Mouse (Mus musculus): ENCODE results near the gene Pim2. TPM values are rescaled to one million over a fixed set of nuclear protein-coding genes. Genes with fewer than 3 reads are reported as not detected.

The Pim2 gene
- 3.5 TPM in 2 replicates for polyA plus RNA-seq (2015; fragmentation: Nextera tagmentation; extraction: Ambion mirVana)

- Histone ChIP-seq H3K9me3 (replicated peaks) (no peaks in the 10 kb centered on the region), H3K4me1 (replicated peaks) (peaks cover 26% of the 10 kb centered on the region), H3K36me3 (replicated peaks) (peaks cover 30% of the 10 kb centered on the region), H3K4me2 (peak within 1 kb of the TSS; percentile 82), H3K9ac (peak within 1 kb of the TSS; percentile 32; the same call in 1 of the 2 replicates), H3K27ac (replicated peaks) (no peak within 1 kb of the TSS), H3K4me3 (replicated peaks) (peak within 1 kb of the TSS; percentile 55), H3K27me3 (peaks cover 4% of the 10 kb centered on the region; the same call in 1 of the 2 replicates)
- peak; percentile 95 for ATAC-seq (ENCODE audit: insufficient read depth)
- WGBS (ENCODE audit: insufficient replicate concordance) = 13% methylated on average over 36 of the region's 38 CpGs
These were observed at the start of gene Pim2 for GRCm38 (mm10) chrX:7878007-7878419. TSS of gene Pim2 (plus strand) at chrX:7878262.

GRCm38 (mm10) chrX:7837146-7837545 is 40.9 kb upstream of the Pim2 start:
- Histone ChIP-seq H3K36me3 (replicated peaks) (no peaks in the 10 kb centered on the region), H3K9me3 (replicated peaks) (no peaks in the 10 kb centered on the region), H3K9ac (peak overlapping the region; percentile 39; the same call in 1 of the 2 replicates), H3K27me3 (no peaks in the 10 kb centered on the region), H3K4me1 (replicated peaks) (peaks cover 68% of the 10 kb centered on the region), H3K4me3 (replicated peaks) (peak overlapping the region; percentile 22; the same call in 1 of the 2 replicates), H3K4me2 (peak overlapping the region; percentile 55), H3K27ac (replicated peaks) (peak overlapping the region; percentile 95)
- WGBS (ENCODE audit: insufficient replicate concordance) = 44% methylated on average over 1 of the region's 1 CpGs
- ATAC-seq (ENCODE audit: insufficient read depth) = peak; percentile 57

GRCm38 (mm10) chrX:7840842-7841162 is 37.3 kb upstream of the Pim2 start:
- Histone ChIP-seq H3K27ac (replicated peaks) (peak overlapping the region; percentile 84), H3K27me3 (no peaks in the 10 kb centered on the region), H3K4me2 (peak overlapping the region; percentile 60), H3K4me1 (replicated peaks) (peaks cover 70% of the 10 kb centered on the region), H3K36me3 (replicated peaks) (peaks cover 19% of the 10 kb centered on the region; the same call in 1 of the 2 replicates), H3K9ac (no peak overlapping the region; the same call in 1 of the 2 replicates), H3K4me3 (replicated peaks) (peak overlapping the region; percentile 81), H3K9me3 (replicated peaks) (no peaks in the 10 kb centered on the region)
- WGBS (ENCODE audit: insufficient replicate concordance) = 17% methylated on average over 7 of the region's 7 CpGs
- no peak for ATAC-seq (ENCODE audit: insufficient read depth)

- Histone ChIP-seq H3K27ac (replicated peaks) (peak within 1 kb of the TSS; percentile 96), H3K9ac (peak within 1 kb of the TSS; percentile 88), H3K4me2 (peak within 1 kb of the TSS; percentile 65), H3K27me3 (no peaks in the 10 kb centered on the region), H3K9me3 (replicated peaks) (no peaks in the 10 kb centered on the region), H3K4me1 (replicated peaks) (peaks cover 70% of the 10 kb centered on the region), H3K36me3 (replicated peaks) (peaks cover 26% of the 10 kb centered on the region), H3K4me3 (replicated peaks) (peak within 1 kb of the TSS; percentile 81)
- ATAC-seq (ENCODE audit: insufficient read depth) = peak; percentile 91
- 14% methylated on average over 74 of the region's 74 CpGs for WGBS (ENCODE audit: insufficient replicate concordance)
These were observed 36.6 kb upstream of the Pim2 start, which contains the start of gene Otud5 for GRCm38 (mm10) chrX:7841163-7842162. TSS of gene Otud5 (plus strand) at chrX:7841364.

GRCm38 (mm10) chrX:7842318-7842717 is 35.7 kb upstream of the Pim2 start:
- Histone ChIP-seq H3K4me3 (replicated peaks) (peak overlapping the region; percentile 81), H3K4me1 (replicated peaks) (peaks cover 62% of the 10 kb centered on the region), H3K4me2 (peak overlapping the region; percentile 65), H3K36me3 (replicated peaks) (peaks cover 33% of the 10 kb centered on the region), H3K9me3 (replicated peaks) (no peaks in the 10 kb centered on the region), H3K27me3 (no peaks in the 10 kb centered on the region), H3K9ac (peak overlapping the region; percentile 88), H3K27ac (replicated peaks) (peak overlapping the region; percentile 96)
- 25% methylated on average over 42 of the region's 42 CpGs for WGBS (ENCODE audit: insufficient replicate concordance)
- ATAC-seq (ENCODE audit: insufficient read depth) = no peak

- H3K9me3 ChIP-seq (replicated peaks) = no peaks in the 10 kb centered on the region
- WGBS (ENCODE audit: insufficient replicate concordance) = 67% methylated on average over 2 of the region's 2 CpGs
- no peak for ATAC-seq (ENCODE audit: insufficient read depth)
- peaks cover 30% of the 10 kb centered on the region for H3K4me1 ChIP-seq (replicated peaks)
- H3K27me3 ChIP-seq = no peaks in the 10 kb centered on the region
- H3K4me3 ChIP-seq (replicated peaks) = no peak overlapping the region
- no peak overlapping the region for H3K27ac ChIP-seq (replicated peaks)
- no peak overlapping the region for H3K9ac ChIP-seq
- H3K36me3 ChIP-seq (replicated peaks) = peaks cover 72% of the 10 kb centered on the region
- no peak overlapping the region for H3K4me2 ChIP-seq
These were observed 30.2 kb upstream of the Pim2 start for GRCm38 (mm10) chrX:7847845-7848244.

GRCm38 (mm10) chrX:7854578-7854977 is 23.5 kb upstream of the Pim2 start:
- no peak for ATAC-seq (ENCODE audit: insufficient read depth)
- no peak overlapping the region for H3K9ac ChIP-seq
- H3K4me3 ChIP-seq (replicated peaks) = no peak overlapping the region
- 14% methylated on average over 2 of the region's 2 CpGs for whole genome bisulfite sequencing (ENCODE audit: insufficient replicate concordance)
- peaks cover 66% of the 10 kb centered on the region for H3K36me3 ChIP-seq (replicated peaks)
- H3K27me3 ChIP-seq = no peaks in the 10 kb centered on the region
- H3K9me3 ChIP-seq (replicated peaks) = no peaks in the 10 kb centered on the region
- H3K4me2 ChIP-seq = no peak overlapping the region
- no peak overlapping the region for H3K27ac ChIP-seq (replicated peaks)
- peaks cover 10% of the 10 kb centered on the region for H3K4me1 ChIP-seq (replicated peaks)

GRCm38 (mm10) chrX:7859191-7859753 is 18.8 kb upstream of the Pim2 start:
- peaks cover 52% of the 10 kb centered on the region for H3K36me3 ChIP-seq (replicated peaks)
- peak; percentile 63 for ATAC-seq (ENCODE audit: insufficient read depth)
- H3K4me2 ChIP-seq = no peak overlapping the region
- H3K9me3 ChIP-seq (replicated peaks) = no peaks in the 10 kb centered on the region
- peaks cover 29% of the 10 kb centered on the region for H3K4me1 ChIP-seq (replicated peaks)
- H3K4me3 ChIP-seq (replicated peaks) = no peak overlapping the region
- no peak overlapping the region for H3K27ac ChIP-seq (replicated peaks)
- no peak overlapping the region for H3K9ac ChIP-seq
- H3K27me3 ChIP-seq = no peaks in the 10 kb centered on the region
- WGBS (ENCODE audit: insufficient replicate concordance) = 37% methylated on average over 3 of the region's 3 CpGs

GRCm38 (mm10) chrX:7863181-7863580 is 14.9 kb upstream of the Pim2 start:
- H3K27ac ChIP-seq (replicated peaks) = no peak overlapping the region
- no peak overlapping the region for H3K9ac ChIP-seq
- H3K4me3 ChIP-seq (replicated peaks) = no peak overlapping the region
- H3K4me2 ChIP-seq = no peak overlapping the region
- WGBS (ENCODE audit: insufficient replicate concordance) = 57% methylated on average over 1 of the region's 1 CpGs
- no peaks in the 10 kb centered on the region for H3K27me3 ChIP-seq
- peaks cover 50% of the 10 kb centered on the region for H3K36me3 ChIP-seq (replicated peaks)
- H3K9me3 ChIP-seq (replicated peaks) = no peaks in the 10 kb centered on the region
- no peak for ATAC-seq (ENCODE audit: insufficient read depth)
- peaks cover 37% of the 10 kb centered on the region for H3K4me1 ChIP-seq (replicated peaks)

- Histone ChIP-seq H3K27me3 (no peaks in the 10 kb centered on the region), H3K36me3 (replicated peaks) (peaks cover 51% of the 10 kb centered on the region), H3K27ac (replicated peaks) (no peak overlapping the region), H3K4me2 (no peak overlapping the region), H3K9me3 (replicated peaks) (no peaks in the 10 kb centered on the region), H3K9ac (no peak overlapping the region), H3K4me1 (replicated peaks) (peaks cover 27% of the 10 kb centered on the region), H3K4me3 (replicated peaks) (no peak overlapping the region)
- no peak for ATAC-seq (ENCODE audit: insufficient read depth)
- WGBS (ENCODE audit: insufficient replicate concordance) = 45% methylated on average over 3 of the region's 3 CpGs
These were observed 13.5 kb upstream of the Pim2 start for GRCm38 (mm10) chrX:7864551-7864950.

- WGBS (ENCODE audit: insufficient replicate concordance) = 43% methylated on average over 2 of the region's 2 CpGs
- Histone ChIP-seq H3K27ac (replicated peaks) (no peak overlapping the region), H3K9ac (no peak overlapping the region), H3K36me3 (replicated peaks) (peaks cover 55% of the 10 kb centered on the region), H3K4me2 (no peak overlapping the region), H3K4me3 (replicated peaks) (no peak overlapping the region), H3K27me3 (no peaks in the 10 kb centered on the region), H3K4me1 (replicated peaks) (peaks cover 20% of the 10 kb centered on the region), H3K9me3 (replicated peaks) (no peaks in the 10 kb centered on the region)
- ATAC-seq (ENCODE audit: insufficient read depth) = no peak
These were observed 12.7 kb upstream of the Pim2 start for GRCm38 (mm10) chrX:7865343-7865742.
